Mouse (Mus musculus) cerebellum, adult 11 months (tissue): ENCODE results near the gene Got2.

Experiments used
- DNase-seq: peaks from one replicate; pipeline ENCODE4 v3.0.0; 2022

Gene Got2

GRCm38 (mm10) chr8:95888285-95889136 is at the start of gene Got2:
Gene Got2 (minus strand): TSS chr8:95888547.
- peak; percentile 90 for DNase-seq

GRCm38 (mm10) chr8:95932841-95933240 is 44.5 kb upstream of the Got2 start:
- DNase-seq: no peak

- no peak for DNase-seq
These were observed 41.5 kb upstream of the Got2 start for GRCm38 (mm10) chr8:95929821-95930220.

GRCm38 (mm10) chr8:95916106-95916505 is 27.8 kb upstream of the Got2 start:
- peak; percentile 9 for DNase-seq

- peak; percentile 58 for DNase-seq
These were observed 26.7 kb upstream of the Got2 start for GRCm38 (mm10) chr8:95914905-95915643.

- DNase-seq: no peak
These were observed 22.9 kb upstream of the Got2 start for GRCm38 (mm10) chr8:95911240-95911639.

GRCm38 (mm10) chr8:95907885-95908284 is 19.5 kb upstream of the Got2 start:
- no peak for DNase-seq

GRCm38 (mm10) chr8:95906738-95907137 is 18.4 kb upstream of the Got2 start:
- no peak for DNase-seq

- DNase-seq: no peak
These were observed 13.5 kb upstream of the Got2 start for GRCm38 (mm10) chr8:95901864-95902263.

- no peak for DNase-seq
These were observed 5.4 kb upstream of the Got2 start for GRCm38 (mm10) chr8:95893701-95894100.

- peak; percentile 81 for DNase-seq
These were observed 616 bp downstream of the Got2 start for GRCm38 (mm10) chr8:95887578-95888284.

- peak; percentile 34 for DNase-seq
These were observed 1.4 kb downstream of the Got2 start for GRCm38 (mm10) chr8:95886647-95887577.

- DNase-seq: no peak
These were observed 2.4 kb downstream of the Got2 start for GRCm38 (mm10) chr8:95885966-95886365.

GRCm38 (mm10) chr8:95885271-95885841 is 3.0 kb downstream of the Got2 start:
- DNase-seq: no peak

GRCm38 (mm10) chr8:95884491-95884890 is 3.9 kb downstream of the Got2 start:
- no peak for DNase-seq

- DNase-seq: no peak
These were observed 6.2 kb downstream of the Got2 start for GRCm38 (mm10) chr8:95882191-95882590.

- no peak for DNase-seq
These were observed 6.8 kb downstream of the Got2 start for GRCm38 (mm10) chr8:95881576-95881975.

GRCm38 (mm10) chr8:95879823-95880222 is 8.5 kb downstream of the Got2 start:
- no peak for DNase-seq

- peak; percentile 22 for DNase-seq
These were observed 10.0 kb downstream of the Got2 start for GRCm38 (mm10) chr8:95878176-95878962.

GRCm38 (mm10) chr8:95875270-95875669 is 13.1 kb downstream of the Got2 start:
- no peak for DNase-seq

- no peak for DNase-seq
These were observed 16.7 kb downstream of the Got2 start for GRCm38 (mm10) chr8:95871690-95872089.
